Mouse (Mus musculus) stomach, embryonic 15.5 days (tissue): ENCODE measurements around the gene E2f3. TPM values are rescaled to one million over a fixed set of nuclear protein-coding genes. Genes with fewer than 3 reads are reported as not detected.

Experiments
- ATAC-seq: fragments of 200-750 bp; cut with Nextera tagmentation; 2 replicates; pipeline ENCODE4 v1.8.0; 2017; ENCODE audit warnings: low read depth, moderate number of reproducible peaks, moderate TSS enrichment; ENCODE audit not compliant: insufficient read depth, low FRiP score
- H3K27ac ChIP-seq: fragments of 300-500 bp; sonication (generic); 2 replicates; pipeline ENCODE4 v1.5.1; 2015; ENCODE audit warnings: mild to moderate bottlenecking, inconsistent platforms
- H3K27me3 ChIP-seq: fragments of 300-500 bp; sonication (generic); replicated peaks from 2 replicates; pipeline ENCODE4 v1.6.1; 2015; ENCODE audit warnings: inconsistent platforms
- H3K36me3 ChIP-seq: fragments of 300-500 bp; sonication (generic); 2 replicates; pipeline ENCODE4 v1.6.1; 2015; ENCODE audit warnings: inconsistent platforms
- H3K4me1 ChIP-seq: fragments of 300-500 bp; sonication (generic); 2 replicates; pipeline ENCODE4 v1.6.1; 2015; ENCODE audit warnings: inconsistent platforms
- H3K4me2 ChIP-seq: fragments of 300-500 bp; sonication (generic); 2 replicates; pipeline ENCODE4 v1.6.1; 2015; ENCODE audit warnings: mild to moderate bottlenecking, inconsistent platforms
- H3K4me3 ChIP-seq: fragments of 300-500 bp; sonication (generic); replicated peaks from 2 replicates; pipeline ENCODE4 v1.5.1; 2015; ENCODE audit warnings: inconsistent platforms
- H3K9ac ChIP-seq: fragments of 300-500 bp; sonication (generic); 2 replicates; pipeline ENCODE4 v1.6.1; 2015; ENCODE audit warnings: inconsistent platforms
- H3K9me3 ChIP-seq: fragments of 300-500 bp; sonication (generic); 2 replicates; pipeline ENCODE4 v1.6.1; 2016; ENCODE audit warnings: inconsistent platforms
- whole genome bisulfite sequencing: fragments of 180-500 bp; shearing (Covaris S2); methylation state at CpG from one replicate; pipeline ENCODE4 v1.1.7; 2015; 5-methylcytosine and 5-hydroxymethylcytosine counted together
- polyA plus RNA-seq: library from polyadenylated mRNA; unstranded; fragments of >200 nt; fragmentation: Nextera tagmentation; extraction: Ambion mirVana; gene quantifications from 2 replicates; pipeline ENCODE4 v1.2.1, GENCODE M21; 2015

Gene E2f3
- polyA plus RNA-seq, 1 experiment from 2014 or later = 9.4 TPM

DNA sequence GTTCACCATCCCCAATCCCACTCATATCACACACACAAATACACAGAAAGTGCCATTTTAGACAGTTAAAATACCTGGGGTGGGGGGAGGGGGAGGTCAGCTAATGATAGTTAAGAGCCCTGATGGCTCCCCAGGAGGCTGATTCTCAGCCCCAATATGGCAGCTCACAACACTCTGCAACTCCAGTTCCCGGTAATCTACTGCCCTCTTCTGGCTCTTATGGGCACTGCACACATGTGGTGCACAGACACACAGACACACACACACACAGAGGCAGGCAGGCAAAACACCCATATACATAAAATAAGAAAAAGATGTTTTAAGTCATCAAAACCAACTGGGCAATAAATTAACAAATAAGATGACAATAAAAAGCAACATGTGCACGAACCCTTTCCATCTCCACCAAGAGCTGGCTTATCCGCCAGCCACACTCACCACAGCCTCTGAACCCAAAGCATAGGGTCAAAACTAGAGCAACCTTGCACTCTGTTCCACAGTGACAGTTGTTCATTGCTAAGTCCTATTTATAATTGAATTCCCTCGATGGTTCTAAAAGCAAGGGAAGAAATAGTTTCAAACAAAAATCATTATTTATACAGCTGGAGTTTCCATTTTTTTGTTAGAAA is 32.3 kb downstream of the E2f3 start:
- 85% methylated on average over 4 of the region's 4 CpGs for WGBS
- no peak for ATAC-seq
- Histone ChIP-seq H3K36me3 (0 out of 2 replicates have a peak, but pooled peaks cover 11% of the 10 kb centered on the region), H3K27ac (no peak overlapping the region), H3K4me1 (peaks cover 6% of the 10 kb centered on the region; the same call in 1 of the 2 replicates), H3K4me2 (no peak overlapping the region), H3K27me3 (no peaks in the 10 kb centered on the region), H3K9me3 (no peaks in the 10 kb centered on the region), H3K4me3 (no peak overlapping the region), H3K9ac (no peak overlapping the region)

DNA sequence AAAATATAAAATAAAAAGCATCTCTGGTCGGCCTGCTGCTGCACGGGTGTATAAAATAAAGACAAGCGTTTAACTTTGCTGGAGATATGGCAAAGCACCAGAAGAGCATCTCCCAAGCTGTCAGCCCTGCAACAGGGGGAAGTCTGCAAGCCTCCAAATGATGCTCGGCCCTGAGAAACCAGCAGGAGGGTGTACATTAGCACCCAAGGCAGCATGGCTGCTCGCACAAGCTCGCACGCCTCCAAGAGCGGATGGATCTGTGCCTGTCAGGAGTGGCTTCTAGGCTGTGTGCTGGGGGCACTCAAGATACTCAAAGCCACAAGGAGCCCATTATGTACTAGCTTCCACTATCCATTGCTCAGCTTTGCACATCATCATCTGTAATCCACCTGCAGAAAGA is 39.8 kb downstream of the E2f3 start:
- H3K4me2 ChIP-seq = no peak overlapping the region
- H3K9me3 ChIP-seq = no peaks in the 10 kb centered on the region
- 75% methylated on average over 8 of the region's 8 CpGs for WGBS
- H3K4me1 ChIP-seq = 0 out of 2 replicates have a peak, but pooled peaks cover 2% of the 10 kb centered on the region
- H3K9ac ChIP-seq = no peak overlapping the region
- no peak overlapping the region for H3K27ac ChIP-seq
- no peak for ATAC-seq
- peaks cover 11% of the 10 kb centered on the region; the same call in 1 of the 2 replicates for H3K36me3 ChIP-seq
- no peaks in the 10 kb centered on the region for H3K27me3 ChIP-seq
- no peak overlapping the region for H3K4me3 ChIP-seq

DNA sequence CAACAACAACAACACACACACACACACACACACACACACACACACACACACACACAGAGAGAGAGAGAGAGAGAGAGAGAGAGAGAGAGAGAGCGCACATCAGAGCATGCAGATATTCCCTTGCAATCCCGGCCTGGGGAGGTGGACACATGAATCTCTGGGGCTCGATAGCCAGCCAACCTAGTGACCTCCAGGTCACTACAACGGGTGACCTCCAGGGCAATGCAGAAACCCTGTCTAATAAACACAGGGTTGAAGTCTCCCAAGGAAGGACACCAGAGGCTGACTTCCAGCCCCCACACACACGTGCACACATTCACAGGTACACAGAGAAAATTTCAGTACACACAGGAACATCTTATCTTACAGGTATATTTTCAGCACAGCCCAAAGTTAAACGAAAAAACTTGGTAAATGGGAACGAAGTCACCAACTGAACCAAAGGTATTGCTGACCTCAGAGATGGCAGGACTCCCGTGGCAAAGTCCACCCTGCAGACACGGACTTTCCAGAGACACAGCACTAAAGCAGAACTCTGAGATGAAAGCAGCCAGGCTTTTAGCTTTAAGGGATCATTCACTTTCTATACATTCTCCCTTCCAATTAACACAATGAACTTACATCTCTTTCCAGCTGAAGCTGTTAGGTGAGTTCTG is 40.8 kb downstream of the E2f3 start:
- Histone ChIP-seq H3K27me3 (no peaks in the 10 kb centered on the region), H3K4me1 (0 out of 2 replicates have a peak, but pooled peaks cover 3% of the 10 kb centered on the region), H3K9me3 (no peaks in the 10 kb centered on the region), H3K36me3 (peaks cover 3% of the 10 kb centered on the region; the same call in 1 of the 2 replicates), H3K4me3 (no peak overlapping the region), H3K27ac (no peak overlapping the region), H3K9ac (no peak overlapping the region), H3K4me2 (no peak overlapping the region)
- no peak for ATAC-seq
- 52% methylated on average over 9 of the region's 9 CpGs for WGBS

DNA sequence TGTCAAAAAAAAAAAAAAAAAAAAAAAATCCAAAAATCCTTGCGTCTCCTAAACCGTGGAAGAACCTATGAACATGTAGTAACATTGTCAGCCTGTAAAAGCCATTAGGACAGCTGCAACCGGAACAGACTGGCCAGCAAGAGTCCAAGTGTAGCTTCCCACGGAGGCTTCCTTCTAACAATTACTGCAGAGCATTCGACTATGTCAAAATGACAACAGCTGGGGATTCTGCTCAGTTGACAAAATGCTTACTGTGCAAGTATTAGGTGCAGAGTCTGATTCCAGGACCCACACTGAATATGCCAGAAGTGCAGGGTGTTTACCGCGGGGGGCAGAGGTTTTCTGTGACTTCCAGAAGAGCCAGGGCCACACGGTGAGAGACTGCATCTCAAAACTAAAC is 41.4 kb downstream of the E2f3 start:
- H3K9me3 ChIP-seq = no peaks in the 10 kb centered on the region
- H3K4me2 ChIP-seq = no peak overlapping the region
- H3K4me1 ChIP-seq = 0 out of 2 replicates have a peak, but pooled peaks cover 3% of the 10 kb centered on the region
- H3K36me3 ChIP-seq = peaks cover 3% of the 10 kb centered on the region; the same call in 1 of the 2 replicates
- whole genome bisulfite sequencing = 71% methylated on average over 8 of the region's 8 CpGs
- no peak for ATAC-seq
- no peak overlapping the region for H3K27ac ChIP-seq
- H3K4me3 ChIP-seq = no peak overlapping the region
- no peak overlapping the region for H3K9ac ChIP-seq
- no peaks in the 10 kb centered on the region for H3K27me3 ChIP-seq

DNA sequence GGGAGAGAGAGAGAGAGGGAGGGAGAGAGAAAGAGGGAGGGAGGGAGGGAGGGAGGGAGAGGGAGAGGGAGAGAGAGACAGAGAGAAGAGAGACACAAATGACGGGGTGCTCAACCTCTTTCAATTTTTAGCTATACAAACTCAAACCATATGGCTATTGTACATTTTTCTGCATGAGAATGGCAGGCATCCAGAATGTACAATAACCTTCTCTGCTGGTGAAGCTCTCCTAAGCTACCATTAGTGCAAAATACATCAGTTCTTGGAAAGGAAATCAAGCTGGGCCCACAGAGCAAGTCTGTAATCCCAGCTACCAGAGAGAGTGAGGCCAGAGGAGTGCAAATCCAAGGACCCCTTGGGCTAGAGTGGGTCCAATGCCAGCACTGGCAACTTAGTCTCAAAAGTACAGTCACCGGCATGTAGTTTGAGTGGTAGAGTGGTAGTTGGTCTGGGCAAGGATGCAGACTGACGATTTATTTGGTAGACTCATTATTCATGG is 42.3 kb downstream of the E2f3 start:
- 0 out of 2 replicates have a peak, but pooled peaks cover 3% of the 10 kb centered on the region for H3K4me1 ChIP-seq
- no peak for ATAC-seq
- H3K9ac ChIP-seq = no peak overlapping the region
- no peaks in the 10 kb centered on the region for H3K9me3 ChIP-seq
- H3K36me3 ChIP-seq = peaks cover 3% of the 10 kb centered on the region; the same call in 1 of the 2 replicates
- no peak overlapping the region for H3K27ac ChIP-seq
- no peak overlapping the region for H3K4me3 ChIP-seq
- H3K4me2 ChIP-seq = no peak overlapping the region
- no peaks in the 10 kb centered on the region for H3K27me3 ChIP-seq
- WGBS = 80% methylated on average over 3 of the region's 3 CpGs

DNA sequence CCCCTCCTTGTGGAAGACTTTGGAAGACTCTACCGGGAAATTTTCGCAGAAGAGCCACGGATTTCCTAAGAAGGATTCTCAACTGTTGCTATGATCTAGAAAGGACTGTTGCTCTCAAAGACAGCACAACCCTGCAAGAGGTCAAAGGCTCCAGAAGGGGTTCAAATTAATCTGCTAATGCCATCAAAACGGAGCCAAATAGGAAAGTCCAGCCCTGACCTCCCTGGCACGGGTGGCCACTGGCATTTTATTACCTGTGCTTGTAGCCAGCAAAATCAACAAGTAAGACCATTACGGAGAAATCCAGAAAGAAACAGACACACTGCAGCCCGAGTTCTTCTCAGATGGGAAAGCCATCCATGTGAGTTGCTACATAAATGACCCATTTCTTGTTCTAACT is 45.8 kb downstream of the E2f3 start:
- no peak for ATAC-seq
- H3K4me2 ChIP-seq = no peak overlapping the region
- WGBS = 81% methylated on average over 7 of the region's 7 CpGs
- no peaks in the 10 kb centered on the region for H3K27me3 ChIP-seq
- no peaks in the 10 kb centered on the region for H3K9me3 ChIP-seq
- H3K36me3 ChIP-seq = peaks cover 11% of the 10 kb centered on the region; the same call in 1 of the 2 replicates
- H3K4me1 ChIP-seq = 0 out of 2 replicates have a peak, but pooled peaks cover 3% of the 10 kb centered on the region
- H3K4me3 ChIP-seq = no peak overlapping the region
- no peak overlapping the region for H3K9ac ChIP-seq
- H3K27ac ChIP-seq = no peak overlapping the region

DNA sequence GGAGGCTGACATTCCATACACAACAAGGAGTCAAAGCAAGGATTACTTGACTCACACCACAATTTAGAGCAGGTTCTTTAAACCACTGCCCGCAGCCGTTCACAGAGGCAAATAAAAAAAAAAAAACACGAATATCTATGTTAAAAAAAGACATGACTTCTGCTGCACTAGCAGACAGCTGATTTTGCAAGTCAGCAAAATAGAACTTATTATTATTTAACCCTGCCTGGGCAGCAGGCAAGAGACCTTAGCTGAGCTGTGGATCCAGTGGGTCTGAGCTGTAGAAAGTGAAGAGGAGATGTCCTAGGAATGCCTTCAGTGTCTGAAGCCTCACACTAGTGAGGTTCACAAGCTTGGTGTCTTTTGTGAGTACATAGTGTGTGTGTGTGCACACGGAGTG is 46.5 kb downstream of the E2f3 start:
- no peak overlapping the region for H3K4me3 ChIP-seq
- no peak for ATAC-seq
- no peaks in the 10 kb centered on the region for H3K9me3 ChIP-seq
- H3K4me2 ChIP-seq = no peak overlapping the region
- no peaks in the 10 kb centered on the region for H3K27me3 ChIP-seq
- H3K4me1 ChIP-seq = 0 out of 2 replicates have a peak, but pooled peaks cover 3% of the 10 kb centered on the region
- H3K27ac ChIP-seq = no peak overlapping the region
- H3K36me3 ChIP-seq = peaks cover 11% of the 10 kb centered on the region; the same call in 1 of the 2 replicates
- 58% methylated on average over 4 of the region's 4 CpGs for WGBS
- no peak overlapping the region for H3K9ac ChIP-seq

DNA sequence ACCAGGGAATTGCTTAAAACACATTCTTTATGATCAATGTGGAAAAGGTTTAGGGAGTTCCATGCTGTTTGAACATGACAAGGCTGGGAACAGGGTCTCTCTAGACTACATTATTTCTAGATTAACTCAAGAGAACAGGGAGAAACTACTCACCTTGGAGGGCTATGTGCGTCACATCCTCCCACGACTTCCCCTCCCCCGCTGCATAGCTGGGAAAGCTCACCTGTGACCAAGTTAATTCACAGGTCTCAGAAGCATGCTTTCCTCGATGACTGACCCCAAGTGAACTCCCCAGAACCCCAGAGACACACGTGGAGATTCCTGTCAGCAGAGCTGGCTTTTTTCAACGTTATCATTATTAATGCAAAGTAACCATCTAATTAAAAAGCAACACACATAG is 47.1 kb downstream of the E2f3 start:
- ATAC-seq = no peak
- no peak overlapping the region for H3K4me2 ChIP-seq

DNA sequence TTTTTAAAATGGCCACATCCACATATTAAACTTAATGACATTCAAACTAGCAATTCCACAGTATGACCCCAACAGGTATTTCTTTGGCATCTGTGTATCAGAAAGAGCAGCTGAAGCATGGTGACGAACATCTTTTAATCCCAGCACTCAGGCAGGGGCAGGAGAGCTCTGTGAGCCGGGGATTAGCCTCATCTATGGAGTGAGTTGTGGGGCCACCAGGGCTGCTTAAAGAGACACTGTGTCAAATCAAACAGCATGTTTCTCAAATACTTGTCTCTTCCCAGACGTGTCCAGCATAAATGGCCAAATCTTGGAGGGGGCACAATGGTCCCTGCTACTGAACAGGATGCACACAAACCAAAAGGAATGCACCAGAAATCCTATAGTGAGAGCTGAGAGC is 59.7 kb downstream of the E2f3 start:
- no peak overlapping the region for H3K4me3 ChIP-seq
- H3K36me3 ChIP-seq = no peaks in the 10 kb centered on the region
- no peaks in the 10 kb centered on the region for H3K4me1 ChIP-seq
- 58% methylated on average over 3 of the region's 3 CpGs for WGBS
- no peaks in the 10 kb centered on the region for H3K9me3 ChIP-seq
- no peak overlapping the region for H3K4me2 ChIP-seq
- H3K27ac ChIP-seq = no peak overlapping the region
- no peak overlapping the region for H3K9ac ChIP-seq
- ATAC-seq = no peak
- H3K27me3 ChIP-seq = no peaks in the 10 kb centered on the region

More for the DNA sequence above, 47.1 kb downstream of the E2f3 start:
- H3K27me3 ChIP-seq = no peaks in the 10 kb centered on the region
- peaks cover 11% of the 10 kb centered on the region; the same call in 1 of the 2 replicates for H3K36me3 ChIP-seq
- H3K4me1 ChIP-seq = 0 out of 2 replicates have a peak, but pooled peaks cover 3% of the 10 kb centered on the region
- no peaks in the 10 kb centered on the region for H3K9me3 ChIP-seq
- H3K27ac ChIP-seq = no peak overlapping the region
- H3K9ac ChIP-seq = no peak overlapping the region
- WGBS = 64% methylated on average over 6 of the region's 6 CpGs
- H3K4me3 ChIP-seq = no peak overlapping the region

DNA sequence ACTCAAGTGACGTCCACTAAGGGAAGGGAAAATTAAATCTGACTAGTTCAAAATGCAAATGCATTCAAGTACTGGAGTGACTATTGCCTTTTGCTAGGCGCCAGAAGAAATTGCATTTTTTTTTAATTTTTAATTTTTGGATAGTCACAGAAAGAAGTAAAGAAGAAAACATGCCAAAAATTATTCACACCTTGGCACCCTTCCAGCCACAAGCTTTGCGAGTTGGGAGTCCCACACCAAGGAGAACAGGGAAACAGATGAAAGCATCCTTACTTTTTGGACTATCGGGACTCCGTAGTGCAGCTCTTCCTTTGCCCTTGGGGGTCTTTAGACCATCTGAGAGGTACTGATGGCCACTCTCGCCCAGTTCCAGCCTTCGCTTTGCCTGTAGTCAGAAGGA is 66.0 kb downstream of the E2f3 start:
- Histone ChIP-seq H3K9ac (no peak overlapping the region), H3K36me3 (peaks cover 27% of the 10 kb centered on the region), H3K27ac (no peak overlapping the region), H3K4me1 (no peaks in the 10 kb centered on the region), H3K9me3 (no peaks in the 10 kb centered on the region), H3K27me3 (no peaks in the 10 kb centered on the region), H3K4me3 (no peak overlapping the region), H3K4me2 (no peak overlapping the region)
- ATAC-seq = no peak
- WGBS = 86% methylated on average over 7 of the region's 7 CpGs

DNA sequence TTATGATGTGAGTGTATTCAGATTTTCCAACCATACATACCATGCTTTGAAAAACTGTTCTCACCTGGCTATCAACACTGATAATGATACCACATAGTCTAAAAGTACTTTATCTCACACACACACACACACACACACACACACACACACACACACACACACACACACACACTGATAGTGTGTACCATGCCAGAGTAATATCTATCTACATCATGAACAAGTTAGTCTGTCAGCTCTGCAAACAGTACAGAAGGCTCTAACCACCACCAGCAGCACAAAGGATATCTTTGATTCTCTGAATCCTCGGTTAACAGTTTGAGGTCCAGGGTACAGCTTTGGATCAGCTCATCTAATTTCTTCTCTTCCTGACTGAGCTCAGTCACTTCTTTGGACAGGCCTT is 69.3 kb downstream of the E2f3 start:
- Histone ChIP-seq H3K4me3 (no peak overlapping the region), H3K4me1 (no peaks in the 10 kb centered on the region), H3K27me3 (no peaks in the 10 kb centered on the region), H3K36me3 (peaks cover 40% of the 10 kb centered on the region), H3K9me3 (no peaks in the 10 kb centered on the region), H3K27ac (no peak overlapping the region), H3K9ac (no peak overlapping the region), H3K4me2 (no peak overlapping the region)
- no peak for ATAC-seq
- WGBS = 66% methylated on average over 1 of the region's 1 CpGs

DNA sequence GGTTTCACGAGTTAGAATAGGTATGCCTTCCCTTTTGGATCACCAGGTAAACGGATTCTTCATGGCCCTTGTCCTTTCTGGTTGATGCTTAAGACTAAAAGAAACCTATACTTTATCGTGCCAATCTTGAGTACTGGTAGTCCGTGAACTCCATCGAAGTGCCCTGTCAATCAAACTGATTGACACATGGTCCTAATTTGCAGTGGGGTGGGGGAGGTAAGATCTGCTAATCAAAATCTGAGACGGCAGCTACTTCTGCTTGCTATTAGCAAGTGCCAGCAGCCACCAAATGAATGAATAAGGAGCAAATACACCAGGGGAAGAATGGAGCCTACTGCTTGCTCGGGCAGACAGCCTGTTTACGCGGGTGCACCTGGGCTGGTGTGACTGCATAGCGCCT is 72.3 kb downstream of the E2f3 start:
- Histone ChIP-seq H3K27me3 (no peaks in the 10 kb centered on the region), H3K9ac (no peak overlapping the region), H3K4me2 (no peak overlapping the region), H3K27ac (no peak overlapping the region), H3K36me3 (peaks cover 57% of the 10 kb centered on the region), H3K9me3 (no peaks in the 10 kb centered on the region), H3K4me3 (no peak overlapping the region), H3K4me1 (no peaks in the 10 kb centered on the region)
- no peak for ATAC-seq
- 92% methylated on average over 10 of the region's 10 CpGs for WGBS
